Mouse (Mus musculus) v-Abl transformed pro-B cells (cell line): ENCODE results near the gene Pip5k1c.

Experiments
- in situ Hi-C, 2 experiments: fragments of 400-800 bp; cut with MboI; formaldehyde crosslinking; loops; one replicate each; pipeline ENCODE4 v1.15.1; 2025; ENCODE audit not compliant: unreplicated experiment in 2 of 2

The Pip5k1c gene

GRCm38 (mm10) chr10:81279496-81279895 is 13.3 kb upstream of the Pip5k1c start:
- in situ Hi-C loops, result no loop called here

GRCm38 (mm10) chr10:81284189-81284588 is 8.6 kb upstream of the Pip5k1c start:
- in situ Hi-C loops, result no loop called here

- in situ Hi-C loops, result loop anchor here (5.0 kb wide), 3 partner anchors 37 to 87 kb away; partner anchors contain the start of gene Gipc3 (in 1 of the 2)
Measured at GRCm38 (mm10) chr10:81284719-81285118, 8.0 kb upstream of the Pip5k1c start.

GRCm38 (mm10) chr10:81285694-81286450 is 6.9 kb upstream of the Pip5k1c start:
- in situ Hi-C loops, result loop anchor here (5.0 kb wide), 3 partner anchors 39 to 89 kb away; partner anchors contain the start of gene Gipc3 (in 1 of the 2)

GRCm38 (mm10) chr10:81286586-81286985 is 6.2 kb upstream of the Pip5k1c start:
- in situ Hi-C loops, result loop anchor here (5.0 kb wide), 3 partner anchors 39 to 89 kb away; partner anchors contain the start of gene Gipc3 (in 1 of the 2)

- in situ Hi-C loops, result loop anchor here (5.0 kb wide), 3 partner anchors 40 to 90 kb away; partner anchors contain the start of gene Gipc3 (in 1 of the 2)
Measured at GRCm38 (mm10) chr10:81287513-81288157, 5.1 kb upstream of the Pip5k1c start.

- in situ Hi-C loops, result loop anchor here (5.0 kb wide), 3 partner anchors 41 to 91 kb away; partner anchors contain the start of gene Gipc3 (in 1 of the 2)
Measured at GRCm38 (mm10) chr10:81288601-81289000, 4.2 kb upstream of the Pip5k1c start.

GRCm38 (mm10) chr10:81289278-81289677 is 3.5 kb upstream of the Pip5k1c start:
- in situ Hi-C loops, result loop anchor here (5.0 kb wide), 3 partner anchors 42 to 92 kb away; partner anchors contain the start of gene Gipc3 (in 1 of the 2)

- in situ Hi-C loops, result loop anchor here (5.0 kb wide), 3 partner anchors 43 to 93 kb away; partner anchors contain the start of gene Gipc3 (in 2 of the 2)
Measured at GRCm38 (mm10) chr10:81289811-81290210, 3.0 kb upstream of the Pip5k1c start.

GRCm38 (mm10) chr10:81290698-81291460 is 1.9 kb upstream of the Pip5k1c start:
- in situ Hi-C loops, result loop anchor here in 1 of 2 experiments (5.0 kb wide), 1 partner anchor 51 kb away; the partner anchor contains the start of gene Gipc3

GRCm38 (mm10) chr10:81291511-81292104 is 1.2 kb upstream of the Pip5k1c start, which contains the start of gene Tjp3:
Tjp3 (minus strand) TSS chr10:81291581.
- in situ Hi-C loops, result loop anchor here in 1 of 2 experiments (5.0 kb wide), 1 partner anchor 51 kb away; the partner anchor contains the start of gene Gipc3

GRCm38 (mm10) chr10:81293334-81294030 is 719 bp downstream of the Pip5k1c start:
- in situ Hi-C loops, result loop anchor here in 1 of 2 experiments (5.0 kb wide), 1 partner anchor 49 kb away; the partner anchor contains the start of gene Gipc3

- in situ Hi-C loops, result loop anchor here in 1 of 2 experiments (5.0 kb wide), 1 partner anchor 48 kb away; the partner anchor contains the start of gene Gipc3
Measured at GRCm38 (mm10) chr10:81294442-81294841, 1.7 kb downstream of the Pip5k1c start.

- in situ Hi-C loops, result no loop called here
Measured at GRCm38 (mm10) chr10:81295185-81295584, 2.4 kb downstream of the Pip5k1c start.

GRCm38 (mm10) chr10:81297246-81297645 is 4.5 kb downstream of the Pip5k1c start:
- in situ Hi-C loops, result no loop called here

GRCm38 (mm10) chr10:81297845-81298244 is 5.1 kb downstream of the Pip5k1c start:
- in situ Hi-C loops, result no loop called here

GRCm38 (mm10) chr10:81298369-81299100 is 5.8 kb downstream of the Pip5k1c start:
- in situ Hi-C loops, result no loop called here

- in situ Hi-C loops, result no loop called here
Measured at GRCm38 (mm10) chr10:81299585-81300351, 7.0 kb downstream of the Pip5k1c start.
